Mouse (Mus musculus): ENCODE measurements around the gene Naa38.
"Not testable (repeated sequence)": the region's sequence is repeated elsewhere in the genome, so short reads cannot be mapped to it uniquely, and the experiment has no call there.

The Naa38 gene

GRCm38 (mm10) chr11:69373223-69373965 lies 21.9 kb upstream of the Naa38 start:
- no peak for DNase-seq (ENCODE audit: low spot score)

- no peak for DNase-seq (ENCODE audit: low spot score)
Observed at GRCm38 (mm10) chr11:69375646-69376045, 19.6 kb upstream of the Naa38 start.

GRCm38 (mm10) chr11:69377766-69378165 lies 17.5 kb upstream of the Naa38 start:
- no peak for DNase-seq (ENCODE audit: low spot score)

GRCm38 (mm10) chr11:69379600-69379999 lies 15.7 kb upstream of the Naa38 start:
- DNase-seq (ENCODE audit: low spot score): no peak

DNA sequence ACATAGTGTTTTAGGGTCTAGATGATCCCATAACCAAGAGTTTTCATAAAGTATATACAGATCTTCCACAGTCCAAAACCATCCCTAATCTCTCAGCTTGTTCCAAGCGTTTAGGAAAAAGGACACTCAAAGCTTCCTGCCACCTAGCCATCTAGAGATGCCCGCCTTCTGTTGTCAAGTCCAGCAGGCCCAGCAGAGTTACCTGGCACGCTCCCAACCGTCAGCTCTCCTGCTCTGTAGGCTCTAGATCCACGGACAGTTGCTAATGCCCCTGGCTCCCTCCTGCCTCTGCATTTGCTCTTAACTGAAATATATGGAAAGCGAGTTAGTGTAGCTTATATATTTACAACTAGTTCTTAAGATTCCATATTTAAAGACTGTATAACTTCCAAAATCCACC lies 13.9 kb upstream of the Naa38 start:
- DNase-seq (ENCODE audit: low spot score): no peak

GRCm38 (mm10) chr11:69382478-69383105 lies 12.7 kb upstream of the Naa38 start:
- no peak for DNase-seq (ENCODE audit: low spot score)

- DNase-seq (ENCODE audit: low spot score): no peak
Observed at GRCm38 (mm10) chr11:69384979-69385378, 10.3 kb upstream of the Naa38 start.

DNA sequence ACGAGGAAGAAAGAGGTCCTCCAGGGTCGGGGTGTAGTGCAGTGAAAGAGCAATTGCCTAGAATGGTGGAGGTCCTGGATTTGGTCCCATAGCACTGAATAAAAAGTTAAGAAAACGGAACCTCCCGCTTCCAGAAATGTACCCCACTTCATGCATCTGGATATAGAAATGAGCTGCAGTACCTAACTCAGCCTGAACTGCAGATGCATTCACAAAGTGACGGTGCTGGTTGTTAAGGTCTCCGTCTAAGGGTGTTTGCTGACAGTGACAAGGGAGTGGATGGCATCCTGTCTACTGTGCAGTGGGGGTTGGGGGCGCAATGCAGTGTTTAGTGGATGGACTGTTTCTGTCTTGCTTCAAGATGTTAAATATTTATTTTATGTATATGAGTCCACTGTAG lies 8.5 kb upstream of the Naa38 start:
- no peak for DNase-seq (ENCODE audit: low spot score)

- DNase-seq (ENCODE audit: low spot score): no peak
Observed at GRCm38 (mm10) chr11:69388680-69389079, 6.6 kb upstream of the Naa38 start.

DNA sequence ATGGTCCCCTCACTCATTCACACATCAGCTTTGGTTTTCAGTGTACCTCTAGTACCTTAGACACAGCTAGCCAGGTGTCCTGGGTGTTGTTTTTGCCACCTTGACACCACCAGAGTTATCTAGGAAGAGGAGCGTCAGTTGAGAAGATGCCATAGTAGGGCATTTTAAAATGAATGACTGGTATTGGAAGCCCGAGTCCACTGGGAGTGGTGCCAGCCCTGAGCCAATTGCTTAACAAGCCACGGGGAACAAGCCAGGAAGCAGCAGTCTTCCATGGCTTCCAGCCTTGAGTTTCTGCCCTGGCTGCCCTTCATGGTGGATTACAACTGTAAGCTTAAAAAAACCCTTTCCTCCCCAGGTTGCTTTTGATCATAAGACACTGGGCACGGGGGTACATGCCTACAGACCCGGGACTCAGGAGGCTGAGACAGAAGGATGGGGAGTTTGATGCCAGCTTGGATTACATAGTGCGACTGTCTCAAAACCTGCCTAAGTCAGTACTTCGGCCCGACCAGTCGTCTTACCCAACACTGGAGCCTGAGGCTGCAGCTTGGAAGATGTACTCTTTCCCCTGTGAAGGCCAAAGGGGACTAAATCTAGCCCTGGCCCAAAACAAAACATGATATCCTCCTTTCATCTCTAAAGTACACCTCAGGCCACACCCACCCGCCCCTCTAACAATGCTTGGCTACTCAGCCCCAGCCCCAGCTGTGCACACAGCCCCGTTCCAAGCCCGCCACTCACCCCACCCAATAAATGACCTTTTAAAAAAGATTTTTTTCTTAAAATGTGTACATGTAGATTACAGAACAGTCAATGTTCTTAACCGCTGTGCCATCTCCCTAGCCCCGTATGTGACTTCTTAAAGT lies 5.5 kb upstream of the Naa38 start:
- no peak for DNase-seq (ENCODE audit: low spot score)

DNA sequence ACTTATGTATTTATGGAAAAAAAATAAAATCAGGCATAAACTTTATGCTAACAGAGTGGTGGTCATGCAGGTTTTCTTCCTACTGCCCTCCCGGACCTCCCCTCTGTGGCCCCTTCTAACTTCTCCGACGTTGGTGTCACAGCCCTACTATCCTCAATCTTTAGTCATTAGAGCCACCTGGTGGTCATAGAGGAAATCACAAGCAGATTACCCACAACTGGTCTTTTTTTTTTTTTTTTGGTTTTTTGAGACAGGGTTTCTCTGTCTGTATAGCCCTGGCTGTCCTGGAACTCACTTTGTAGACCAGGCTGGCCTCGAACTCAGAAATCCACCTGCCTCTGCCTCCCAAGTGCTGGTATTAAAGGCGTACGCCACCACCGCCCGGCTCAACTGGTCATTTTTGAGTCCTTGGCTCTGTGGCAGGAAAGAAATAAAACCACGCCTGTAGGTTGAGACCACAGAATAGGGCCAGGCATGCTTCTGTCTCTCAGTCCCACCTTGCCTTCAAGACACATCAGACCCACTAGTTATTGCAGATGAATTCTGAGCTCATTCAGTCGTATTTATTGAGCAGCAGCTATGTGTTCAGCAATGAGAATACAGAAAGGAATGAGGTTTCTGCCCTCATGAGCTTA lies 4.8 kb upstream of the Naa38 start:
- DNase-seq (ENCODE audit: low spot score): no peak

DNA sequence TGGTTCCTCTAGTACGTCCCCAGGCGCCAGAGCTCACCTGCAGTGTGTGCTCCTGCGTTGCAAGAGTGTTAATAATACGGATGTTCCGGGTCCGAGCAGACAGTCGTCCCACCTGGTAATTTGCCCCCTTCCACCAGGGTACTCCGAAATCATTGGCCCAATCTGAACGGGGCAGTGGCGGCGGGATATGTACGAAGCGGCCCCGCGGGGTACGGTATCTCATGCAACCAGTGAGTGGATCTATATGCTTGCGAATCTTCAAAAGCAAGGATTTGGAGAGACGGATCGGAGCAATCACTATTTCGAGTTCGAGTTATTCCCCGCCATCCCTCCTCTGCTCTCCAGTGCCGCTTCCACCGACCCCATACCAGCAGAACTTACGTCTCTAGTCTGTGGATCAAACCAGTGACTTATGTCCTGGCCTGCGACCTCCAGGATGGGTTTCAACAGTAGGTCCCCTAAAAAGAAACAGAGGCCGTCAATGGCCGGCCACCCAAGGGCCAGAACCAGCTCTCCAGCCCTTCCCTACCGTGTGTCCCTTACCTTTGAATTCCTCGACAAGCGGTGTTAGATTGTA lies 608 bp upstream of the Naa38 start:
- not testable (repeated sequence) for DNase-seq (ENCODE audit: low spot score)

- peak; percentile 98 for DNase-seq (ENCODE audit: low spot score)
Observed at GRCm38 (mm10) chr11:69395634-69396373, 517 bp downstream of the Naa38 start.

- no peak for DNase-seq (ENCODE audit: low spot score)
Observed at GRCm38 (mm10) chr11:69396772-69397171, 1.5 kb downstream of the Naa38 start.

GRCm38 (mm10) chr11:69397581-69398057 lies 2.3 kb downstream of the Naa38 start:
- no peak for DNase-seq (ENCODE audit: low spot score)

- DNase-seq (ENCODE audit: low spot score): no peak
Observed at GRCm38 (mm10) chr11:69398059-69398458, 2.8 kb downstream of the Naa38 start, which contains the start of gene Tmem88. TSS of gene Tmem88 (minus strand) at chr11:69398234.

DNA sequence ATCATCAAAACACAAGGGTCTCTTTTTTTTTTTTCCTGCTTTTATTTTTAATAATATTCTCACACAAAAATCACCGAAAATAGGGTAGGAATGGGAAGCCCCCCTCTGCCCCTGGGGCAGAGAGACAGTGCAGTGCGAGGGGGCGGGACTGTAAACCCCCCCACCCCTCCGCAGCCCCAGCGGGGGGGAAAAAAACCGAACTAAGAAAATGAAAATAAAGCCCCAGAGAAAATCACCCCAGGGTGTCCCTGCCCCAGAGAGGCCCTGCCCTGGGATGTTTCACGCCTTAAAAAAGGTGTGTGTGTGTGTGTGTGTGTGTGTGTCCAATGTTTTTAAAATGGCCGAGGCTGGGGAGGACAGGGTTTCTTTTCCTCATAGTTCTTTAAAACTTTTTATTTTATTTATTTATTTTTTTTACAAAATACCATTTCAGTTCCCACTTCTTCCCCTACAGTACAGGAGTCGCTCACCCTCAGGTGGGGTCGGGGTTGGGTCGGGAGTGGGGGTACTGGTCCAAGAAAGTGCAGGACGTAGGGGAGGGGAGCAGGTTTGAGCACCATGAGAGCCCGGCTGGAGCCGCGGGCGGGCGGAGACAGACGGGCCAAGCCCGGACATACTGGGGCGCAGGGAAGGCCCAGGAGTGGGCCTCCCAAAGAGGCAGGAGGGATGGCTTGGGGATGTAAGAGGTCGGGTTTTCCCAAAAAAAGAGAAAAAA lies 3.4 kb downstream of the Naa38 start:
- no peak for DNase-seq (ENCODE audit: low spot score)

DNA sequence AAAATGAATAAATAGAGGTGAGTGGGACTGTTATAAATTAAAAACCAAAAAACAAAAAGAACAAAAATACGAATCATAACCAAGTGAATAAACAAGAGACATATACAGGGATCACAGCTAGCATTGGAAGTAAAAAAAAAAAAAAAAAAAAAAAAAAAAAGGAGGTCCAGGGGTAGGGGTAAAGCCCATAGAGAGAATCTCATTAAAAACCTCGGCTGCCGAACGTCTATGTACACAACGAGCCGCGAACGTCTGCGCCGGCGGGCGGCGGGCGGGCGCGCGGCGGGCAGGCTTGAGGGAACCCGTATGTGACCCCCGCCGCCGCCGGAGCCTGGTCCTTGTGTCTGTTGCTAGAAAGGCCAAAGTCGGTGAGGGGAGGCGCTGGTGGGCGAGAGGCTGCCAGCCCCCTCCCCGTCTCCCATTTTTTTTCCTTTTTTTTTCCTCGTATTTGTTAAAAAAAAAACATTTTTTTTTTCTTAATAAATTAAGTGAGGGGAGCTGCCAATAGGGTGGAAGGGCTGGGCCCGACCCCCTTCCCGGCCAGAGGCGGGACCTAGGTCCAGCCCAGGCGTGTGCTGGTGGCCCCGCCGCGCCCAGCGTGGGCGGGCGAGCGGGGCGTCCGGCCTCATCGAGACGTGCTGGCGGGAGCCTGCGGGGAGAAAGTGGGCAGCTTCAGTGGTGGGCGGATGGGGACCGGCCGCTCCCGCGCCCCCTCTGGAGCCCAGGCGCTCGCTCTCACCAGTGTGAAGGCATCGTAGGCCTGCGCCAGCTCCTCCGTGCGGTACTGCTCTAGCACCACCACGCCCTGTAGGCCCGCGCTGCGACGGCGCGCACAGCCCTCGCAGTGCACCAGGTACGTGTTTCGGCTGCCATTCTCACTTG lies 4.2 kb downstream of the Naa38 start:
- DNase-seq (ENCODE audit: low spot score): no peak

- no peak for DNase-seq (ENCODE audit: low spot score)
Observed at GRCm38 (mm10) chr11:69400083-69400850, 5.0 kb downstream of the Naa38 start.
